Mouse (Mus musculus): Measurements from ENCODE around the gene Tex30.
A peak's percentile ranks its signal among the peaks of the same experiment; 100 is the strongest.
"Not testable (repeated sequence)": the region's sequence is repeated elsewhere in the genome, so short reads cannot be mapped to it uniquely, and the experiment has no call there.

The Tex30 gene

GRCm38 (mm10) chr1:44102259-44102717, at the start of gene Tex30:
Gene Tex30 (minus strand): TSS chr1:44102441.
- DNase-seq (ENCODE audit: low spot score) = peak; percentile 67

GRCm38 (mm10) chr1:44148706-44149105, 46.5 kb upstream of the Tex30 start:
- DNase-seq (ENCODE audit: low spot score) = no peak

DNA sequence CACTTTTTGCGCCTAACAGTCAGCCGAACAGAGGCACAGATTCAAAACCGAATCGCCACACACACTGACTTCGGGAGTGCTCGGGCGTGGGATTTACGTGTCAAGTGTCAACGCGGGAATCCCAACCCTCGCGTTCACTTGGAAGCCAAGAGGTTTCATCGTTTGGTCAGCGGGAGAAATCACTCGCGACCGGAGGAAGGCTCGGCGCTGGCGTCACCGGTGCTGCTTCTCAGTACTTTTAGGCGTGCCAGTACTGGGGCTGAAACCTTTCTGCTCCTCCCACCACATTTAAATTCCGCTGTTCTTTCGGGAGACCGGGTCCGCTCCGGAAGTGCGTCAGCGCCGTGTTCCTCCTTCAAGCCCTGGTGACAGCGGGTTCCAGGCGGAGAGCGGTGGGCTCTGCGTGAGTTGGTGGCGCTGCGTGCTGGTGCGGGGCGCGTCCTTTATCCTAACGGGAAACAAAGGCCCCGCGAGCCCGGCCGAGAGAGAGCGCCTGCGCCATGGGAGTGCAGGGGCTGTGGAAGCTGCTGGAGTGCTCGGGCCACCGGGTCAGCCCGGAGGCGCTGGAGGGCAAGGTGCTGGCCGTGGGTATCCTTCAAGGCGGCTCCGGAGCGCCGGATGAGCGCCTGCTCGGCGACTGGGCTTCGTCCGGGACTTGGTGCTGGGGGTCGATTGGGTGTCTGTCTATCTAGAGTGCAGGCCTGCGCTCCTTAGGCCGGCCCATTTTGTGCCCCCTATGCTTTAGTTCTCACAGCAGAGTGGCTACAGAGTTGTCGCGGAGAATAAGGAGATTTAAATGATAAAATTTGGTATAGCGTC, 45.5 kb upstream of the Tex30 start, which contains the start of gene Ercc5:
Gene Ercc5 (plus strand): TSS at position 182 of the 819 bp plus-strand sequence.
- peak; percentile 51 for DNase-seq (ENCODE audit: low spot score)

GRCm38 (mm10) chr1:44142747-44143146, 40.5 kb upstream of the Tex30 start:
- no peak for DNase-seq (ENCODE audit: low spot score)

DNA sequence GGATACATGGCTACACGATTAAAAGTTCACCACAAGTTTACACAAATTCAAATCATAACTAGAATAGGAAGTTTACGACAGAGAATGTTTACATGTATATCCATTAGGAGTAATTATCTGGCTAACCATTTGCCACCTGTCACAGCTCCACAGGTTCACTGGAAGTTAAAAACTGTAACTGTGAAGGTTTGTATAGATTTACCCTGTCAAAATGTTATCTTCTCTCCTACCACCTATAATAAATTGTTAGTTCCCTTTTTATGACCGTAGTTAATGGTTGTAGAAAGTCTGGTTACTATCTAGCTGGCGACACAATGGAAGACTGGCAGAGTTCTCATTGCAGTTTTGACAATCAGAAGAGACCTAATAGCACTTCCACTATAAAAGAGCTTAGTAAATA, 38.0 kb upstream of the Tex30 start:
- no peak for DNase-seq (ENCODE audit: low spot score)

DNA sequence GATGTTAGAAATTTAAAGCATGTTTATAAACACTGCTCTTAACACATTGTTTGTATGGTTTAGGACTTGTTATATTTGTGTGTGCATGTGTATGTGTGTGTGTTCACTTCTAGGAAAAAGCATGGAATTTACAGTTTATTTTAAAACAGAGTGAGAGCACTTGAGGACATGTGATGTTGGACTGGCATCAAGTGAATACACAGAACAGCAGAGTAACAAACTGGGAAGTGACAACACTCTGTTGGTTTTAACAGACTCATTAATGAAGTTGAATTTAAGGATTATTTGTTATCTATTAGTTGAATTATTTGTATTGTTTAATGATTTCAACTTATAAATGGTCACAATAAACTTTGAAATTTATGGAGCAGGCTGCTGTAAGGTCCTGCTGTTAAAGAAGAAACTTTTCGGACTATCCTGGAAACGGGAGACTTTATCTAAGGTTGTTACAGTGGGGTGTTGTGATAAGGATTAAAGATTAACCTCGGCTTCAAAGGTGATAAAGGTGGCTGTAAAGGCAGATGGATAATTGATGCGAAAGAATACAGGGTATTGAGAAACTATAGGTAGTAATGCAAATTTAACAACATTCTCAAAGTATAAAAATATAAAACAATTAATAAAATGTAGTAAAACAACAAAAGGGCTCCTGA, 27.8 kb upstream of the Tex30 start:
- no peak for DNase-seq (ENCODE audit: low spot score)

DNA sequence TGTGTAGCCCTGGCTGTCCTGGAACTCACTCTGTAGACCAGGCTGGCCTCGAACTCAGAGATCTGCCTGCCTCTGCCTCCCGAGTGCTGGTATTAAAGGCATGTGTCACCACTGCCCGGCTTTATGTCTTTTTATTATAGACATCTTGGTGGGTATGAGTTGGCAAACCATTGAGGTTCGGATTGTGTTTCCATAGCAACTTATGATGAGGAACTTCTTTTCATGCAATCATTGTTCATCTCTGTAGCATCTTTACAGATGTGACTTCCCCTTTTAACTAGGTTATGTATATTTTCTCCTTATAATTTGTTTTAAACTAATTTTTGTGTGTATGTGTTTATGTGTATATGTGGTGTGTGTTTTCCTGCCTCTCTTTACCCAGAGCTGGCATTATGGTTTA, 23.3 kb upstream of the Tex30 start:
- no peak for DNase-seq (ENCODE audit: low spot score)

- DNase-seq (ENCODE audit: low spot score) = no peak
These were observed 20.0 kb upstream of the Tex30 start for GRCm38 (mm10) chr1:44122256-44122655.

GRCm38 (mm10) chr1:44120074-44120406, 17.8 kb upstream of the Tex30 start:
- no peak for DNase-seq (ENCODE audit: low spot score)

DNA sequence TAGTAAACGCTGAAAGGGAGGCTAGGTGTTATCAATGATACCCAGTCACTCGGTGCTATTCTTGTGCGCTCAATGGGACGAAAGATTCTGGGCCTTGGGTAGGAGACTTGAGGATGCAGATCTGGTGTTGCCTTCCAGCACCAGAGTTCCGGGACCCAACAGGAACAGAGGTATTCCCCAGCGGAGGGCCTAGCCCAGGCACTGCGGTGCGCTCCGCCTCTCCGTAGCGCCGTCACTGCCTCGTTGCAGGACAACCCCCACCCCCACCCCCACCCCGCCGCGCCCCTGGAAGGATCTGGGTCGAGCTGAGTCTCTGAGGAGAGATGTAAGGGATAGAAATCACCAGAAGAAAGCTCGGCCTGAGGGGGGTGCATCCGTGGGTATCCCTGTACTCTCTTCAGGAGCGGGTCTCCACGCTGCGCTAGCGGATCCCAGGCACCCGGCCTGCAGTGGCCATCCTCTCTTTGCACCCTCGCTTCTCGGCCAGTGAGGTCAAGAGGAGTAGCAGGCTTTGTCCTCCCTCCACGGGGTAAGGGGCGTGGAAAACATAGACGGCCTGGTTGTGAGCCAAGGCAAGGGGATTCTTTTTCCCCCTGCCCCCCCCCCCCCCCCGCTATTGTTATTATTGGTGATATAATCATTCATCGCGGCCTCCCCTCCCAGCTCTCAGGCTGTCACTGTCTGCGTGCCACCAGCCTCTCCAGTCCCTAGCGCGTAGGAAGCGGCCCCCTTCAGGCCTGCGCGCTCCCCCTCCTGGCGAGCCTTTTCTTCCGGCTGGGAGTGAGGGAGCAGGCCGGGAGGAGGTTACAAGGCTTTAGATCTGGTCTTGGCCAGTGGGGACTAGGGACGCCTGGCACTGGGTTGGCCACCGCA, 17.2 kb upstream of the Tex30 start:
- DNase-seq (ENCODE audit: low spot score) = peak; percentile 29

GRCm38 (mm10) chr1:44118239-44119054, 16.2 kb upstream of the Tex30 start, which contains the start of the genes Kdelc1 and Bivm:
Gene Kdelc1 (minus strand): TSS chr1:44118808.
Gene Bivm (plus strand): TSS chr1:44118957.
- DNase-seq (ENCODE audit: low spot score) = peak; percentile 89

GRCm38 (mm10) chr1:44117571-44117970, 15.3 kb upstream of the Tex30 start:
- no peak for DNase-seq (ENCODE audit: low spot score)

- DNase-seq (ENCODE audit: low spot score) = no peak
These were observed 698 bp upstream of the Tex30 start for GRCm38 (mm10) chr1:44102939-44103338.

- DNase-seq (ENCODE audit: low spot score) = no peak
These were observed 604 bp downstream of the Tex30 start for GRCm38 (mm10) chr1:44101448-44102225.

- peak; percentile 55 for DNase-seq (ENCODE audit: low spot score)
These were observed 37.6 kb downstream of the Tex30 start for GRCm38 (mm10) chr1:44064625-44065024.

DNA sequence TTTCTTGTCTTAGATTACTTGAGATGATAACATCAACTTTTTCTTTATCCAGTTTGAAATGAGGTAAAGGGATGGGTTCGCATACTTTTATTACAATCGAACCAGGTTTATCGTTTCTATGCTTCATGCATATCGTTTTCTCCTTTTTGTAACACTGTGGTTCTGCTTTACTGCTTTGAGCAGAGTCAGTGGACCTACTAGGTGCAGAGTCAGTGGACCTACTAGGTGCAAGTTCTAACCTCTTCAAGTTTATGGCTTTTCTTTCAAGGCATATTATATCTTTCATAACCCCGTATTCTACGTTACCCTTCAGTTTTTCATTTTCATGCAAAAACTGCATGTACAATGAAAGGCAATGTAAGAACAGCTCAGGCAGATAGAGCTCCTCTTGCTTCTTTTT, 38.8 kb downstream of the Tex30 start:
- no peak for DNase-seq (ENCODE audit: low spot score)

DNA sequence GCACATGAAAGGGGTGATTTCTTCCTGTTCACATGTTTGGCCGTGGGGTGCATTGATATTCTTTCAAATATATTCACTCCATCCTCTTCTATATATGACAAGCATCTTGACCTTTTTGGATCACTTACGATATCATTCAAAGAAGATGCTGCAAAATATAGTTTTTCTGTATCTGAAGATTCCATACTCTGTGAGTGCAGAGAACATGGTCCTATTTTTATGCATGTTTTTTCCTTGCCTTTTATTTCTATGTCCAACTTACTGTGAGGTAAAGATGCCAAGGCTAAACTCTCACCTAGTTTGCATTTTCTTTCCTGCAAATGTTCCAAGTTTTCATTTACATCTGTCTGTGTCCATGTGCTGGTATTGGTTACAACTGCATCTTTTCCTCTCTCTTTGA, 40.4 kb downstream of the Tex30 start, which contains the start of gene Gm8251:
Gene Gm8251 (minus strand): TSS at position 101 of the 400 bp plus-strand sequence.
- no peak for DNase-seq (ENCODE audit: low spot score)

DNA sequence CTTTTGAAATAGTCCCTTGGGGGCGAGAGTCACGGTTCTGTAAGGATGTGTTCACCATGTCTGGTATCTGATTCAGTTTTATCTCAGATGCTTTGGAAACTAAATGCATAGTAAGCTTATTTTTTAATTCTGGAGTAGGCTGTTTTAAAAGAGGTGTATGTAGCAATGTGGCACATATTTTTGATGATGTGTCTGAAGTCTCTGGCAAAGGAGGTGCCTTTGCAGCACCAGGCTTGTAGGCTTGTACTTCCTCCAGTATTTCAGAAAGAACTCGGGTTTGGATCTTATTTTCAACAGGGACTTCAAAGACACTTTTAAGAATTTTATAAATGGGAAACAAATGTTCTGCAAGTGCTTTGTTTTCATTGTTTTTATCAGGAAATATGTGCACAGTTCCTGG, 44.4 kb downstream of the Tex30 start:
- DNase-seq (ENCODE audit: low spot score) = no peak

- no peak for DNase-seq (ENCODE audit: low spot score)
These were observed 55.7 kb downstream of the Tex30 start for GRCm38 (mm10) chr1:44046556-44046955.

GRCm38 (mm10) chr1:44045689-44046088, 56.6 kb downstream of the Tex30 start:
- DNase-seq (ENCODE audit: low spot score) = not testable (repeated sequence)

DNA sequence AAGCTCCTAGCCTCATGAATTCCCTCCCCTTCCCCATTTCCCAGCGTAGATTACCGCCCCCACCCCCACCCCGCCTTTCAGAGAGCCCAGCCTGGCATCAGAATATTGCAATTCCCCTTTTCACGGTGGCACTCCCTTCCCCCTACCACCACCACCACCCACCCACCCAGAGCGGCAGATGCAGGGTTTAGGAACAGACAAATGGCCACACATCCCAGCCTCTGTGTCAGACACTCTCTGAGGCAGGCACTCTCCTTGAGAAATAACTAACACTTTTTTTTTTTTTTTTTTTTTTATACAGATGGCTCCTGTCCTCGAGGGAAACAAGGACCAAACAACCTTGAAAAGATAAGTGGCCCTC, 59.7 kb downstream of the Tex30 start:
- DNase-seq (ENCODE audit: low spot score) = no peak
